ENCODE assay signal across 8 mouse cellular contexts in genomic region chr2:142900862-142901805, GRCm38 (mm10). TPM values are rescaled to one million over a fixed set of nuclear protein-coding genes. Genes with fewer than 3 reads are reported as not detected.
DNase-seq lines count a peak whose midpoint lies in the region; ATAC-seq lines count a peak whose summit lies in the region.

Gene Kif16b, minus strand, starts transcription at chr2:142901531.

- no peaks in the 10 kb centered on the region for H3K27me3 ChIP-seq in forebrain, embryonic 11.5 days (ENCODE audit: control insufficient read depth, insufficient read depth, low read length)
- no peaks in the 10 kb centered on the region for H3K27me3 ChIP-seq in heart, embryonic 16.5 days (ENCODE audit: control insufficient read depth, insufficient read depth, low read length)
- H3K27me3 ChIP-seq in liver, embryonic 15.5 days: no peaks in the 10 kb centered on the region
- no peaks in the 10 kb centered on the region for H3K27me3 ChIP-seq in neural tube, embryonic 12.5 days (replicated peaks)

- H3K36me3 ChIP-seq in forebrain, embryonic 11.5 days (ENCODE audit: control insufficient read depth, insufficient read depth, low read length): no peaks in the 10 kb centered on the region
- H3K36me3 ChIP-seq in heart, embryonic 16.5 days (ENCODE audit: control insufficient read depth, insufficient read depth): no peaks in the 10 kb centered on the region
- no peaks in the 10 kb centered on the region for H3K36me3 ChIP-seq in liver, embryonic 15.5 days (replicated peaks)
- H3K36me3 ChIP-seq in neural tube, embryonic 12.5 days: no peaks in the 10 kb centered on the region

- H3K4me3 ChIP-seq in forebrain, embryonic 11.5 days (ENCODE audit: low read depth, low read length): peak within 1 kb of the TSS; percentile 69
- peak within 1 kb of the TSS; percentile 83 for H3K4me3 ChIP-seq in heart, embryonic 16.5 days (ENCODE audit: low read length)
- H3K4me3 ChIP-seq in liver, embryonic 15.5 days (replicated peaks): peak within 1 kb of the TSS; percentile 75
- peak within 1 kb of the TSS; percentile 77 for H3K4me3 ChIP-seq in neural tube, embryonic 12.5 days

- WGBS in forebrain, embryonic 11.5 days: 2% methylated on average over 64 of the region's 64 CpGs
- WGBS in heart, embryonic 16.5 days: under 1% methylated on average over 64 of the region's 64 CpGs
- WGBS in liver, embryonic 15.5 days (ENCODE audit: insufficient replicate concordance): under 1% methylated on average over 57 of the region's 64 CpGs
- 1% methylated on average over 64 of the region's 64 CpGs for WGBS in neural tube, embryonic 12.5 days

- peak; percentile 93 for ATAC-seq in forebrain, embryonic 11.5 days (replicated peaks; ENCODE audit: low FRiP score)
- peak; percentile 92 for ATAC-seq in heart, embryonic 16.5 days (replicated peaks; ENCODE audit: extremely low read depth, insufficient read depth, low FRiP score)
- ATAC-seq in liver, embryonic 15.5 days (ENCODE audit: insufficient read depth): peak; percentile 87
- ATAC-seq in neural tube, embryonic 12.5 days (ENCODE audit: low FRiP score, low read depth): peak; percentile 93

- H3K9ac ChIP-seq in forebrain, embryonic 11.5 days (ENCODE audit: low read length): peak within 1 kb of the TSS; percentile 70
- H3K9ac ChIP-seq in heart, embryonic 16.5 days (ENCODE audit: low read length): peak within 1 kb of the TSS; percentile 88
- H3K9ac ChIP-seq in liver, embryonic 15.5 days: peak within 1 kb of the TSS; percentile 73
- peak within 1 kb of the TSS; percentile 83 for H3K9ac ChIP-seq in neural tube, embryonic 12.5 days

- H3K4me1 ChIP-seq in forebrain, embryonic 11.5 days (replicated peaks; ENCODE audit: control insufficient read depth, insufficient read depth, low read length): no peaks in the 10 kb centered on the region; the same call in 1 of the 2 replicates
- H3K4me1 ChIP-seq in heart, embryonic 16.5 days (ENCODE audit: control insufficient read depth, insufficient read depth, low read length): peaks cover 9% of the 10 kb centered on the region
- H3K4me1 ChIP-seq in liver, embryonic 15.5 days (replicated peaks): peaks cover 36% of the 10 kb centered on the region
- H3K4me1 ChIP-seq in neural tube, embryonic 12.5 days: peaks cover 10% of the 10 kb centered on the region; the same call in 1 of the 2 replicates

- peak within 1 kb of the TSS; percentile 73 for H3K4me2 ChIP-seq in forebrain, embryonic 11.5 days (ENCODE audit: low read depth, low read length, severe bottlenecking)
- peak within 1 kb of the TSS; percentile 89 for H3K4me2 ChIP-seq in heart, embryonic 16.5 days (ENCODE audit: low read depth, low read length)
- H3K4me2 ChIP-seq in liver, embryonic 15.5 days: peak within 1 kb of the TSS; percentile 94
- H3K4me2 ChIP-seq in neural tube, embryonic 12.5 days (replicated peaks): peak within 1 kb of the TSS; percentile 91

- no peak within 1 kb of the TSS for H3K27ac ChIP-seq in forebrain, embryonic 11.5 days (ENCODE audit: low read depth, low read length)
- H3K27ac ChIP-seq in heart, embryonic 16.5 days (ENCODE audit: low read length): peak within 1 kb of the TSS; percentile 83
- peak within 1 kb of the TSS; percentile 79 for H3K27ac ChIP-seq in liver, embryonic 15.5 days (replicated peaks)
- no peak within 1 kb of the TSS for H3K27ac ChIP-seq in neural tube, embryonic 12.5 days

- peak; percentile 90 to 91 for DNase-seq in CD8-positive naive resting alpha-beta T cell, adult 2 months (ENCODE audit: low read depth in 2 of 2, low spot score in 2 of 2)
- DNase-seq in c-Kit-positive CD71-positive TER-119-negative erythroid progenitor cells, embryonic 14.5 days (ENCODE audit: low read depth): peak; percentile 68
- peak; percentile 94 for DNase-seq in forebrain, embryonic 11.5 days (ENCODE audit: low spot score)
- peak; percentile 97 to 98 for DNase-seq in kidney, postnatal 36 days
- peak; percentile 76 for DNase-seq in telencephalon, adult 2 months (ENCODE audit: low read depth, low spot score)

- H3K9me3 ChIP-seq in forebrain, embryonic 11.5 days (ENCODE audit: control insufficient read depth, low read length): no peaks in the 10 kb centered on the region
- no peaks in the 10 kb centered on the region for H3K9me3 ChIP-seq in heart, embryonic 16.5 days (replicated peaks; ENCODE audit: control insufficient read depth, low read length)
- H3K9me3 ChIP-seq in liver, embryonic 15.5 days (replicated peaks): no peaks in the 10 kb centered on the region
- no peaks in the 10 kb centered on the region for H3K9me3 ChIP-seq in neural tube, embryonic 12.5 days

RNA-seq across cellular contexts. Expression of gene Kif16b, which starts in this region (rescaled TPM):
- 6.5 and 8.9 TPM in 2 replicates for polyA plus RNA-seq in forebrain, embryonic 11.5 days (2014; fragmentation: Nextera tagmentation; extraction: Ambion mirVana)
- polyA plus RNA-seq in heart, embryonic 16.5 days (2015; fragmentation: Nextera tagmentation; extraction: Ambion mirVana): 11.8 and 12.5 TPM in 2 replicates
- 3.5 and 4.2 TPM in 2 replicates for polyA plus RNA-seq in liver, embryonic 15.5 days (2015; fragmentation: Nextera tagmentation; extraction: Ambion mirVana)
- polyA plus RNA-seq in neural tube, embryonic 12.5 days (2016; fragmentation: Nextera tagmentation; extraction: Ambion mirVana): 6.1 and 6.2 TPM in 2 replicates

Comparison
In these comparisons a context has a peak if more than half of its experiments do, and no peak if none do; other contexts are left out.
1. H3K27ac ChIP-seq: peak in heart, embryonic 16.5 days (single experiment) and liver, embryonic 15.5 days (single experiment); none in forebrain, embryonic 11.5 days (single experiment) and neural tube, embryonic 12.5 days (single experiment).
2. Peak in every context shown above with its lines, with median percentiles within 50 percentile points of each other: DNase-seq, ATAC-seq, H3K4me2 ChIP-seq, H3K4me3 ChIP-seq and H3K9ac ChIP-seq.